Mouse (Mus musculus) skeletal muscle tissue, adult 2 months (tissue): ENCODE measurements around the gene Ackr4.

Source experiments
- DNase-seq: peaks from one replicate; pipeline ENCODE4 v3.0.0-alpha.2; 2012; ENCODE audit warnings: low read depth, low spot score

Gene Ackr4

GRCm38 (mm10) chr9:104043676-104044075 lies 83.1 kb downstream of the Ackr4 start:
- DNase-seq = no peak

GRCm38 (mm10) chr9:104040362-104040761 lies 86.4 kb downstream of the Ackr4 start, which contains the start of gene Gm28305:
Gene Gm28305 (plus strand): TSS chr9:104040662.
- DNase-seq = no peak

GRCm38 (mm10) chr9:104039742-104040141 lies 87.0 kb downstream of the Ackr4 start:
- DNase-seq = no peak

- no peak for DNase-seq
Measured at GRCm38 (mm10) chr9:104039031-104039695, 87.6 kb downstream of the Ackr4 start.

GRCm38 (mm10) chr9:104038266-104038665 lies 88.5 kb downstream of the Ackr4 start:
- DNase-seq = no peak

GRCm38 (mm10) chr9:104035261-104036015 lies 91.3 kb downstream of the Ackr4 start:
- peak; percentile 28 for DNase-seq

- DNase-seq = no peak
Measured at GRCm38 (mm10) chr9:104034718-104035117, 92.0 kb downstream of the Ackr4 start.

- no peak for DNase-seq
Measured at GRCm38 (mm10) chr9:104034231-104034630, 92.5 kb downstream of the Ackr4 start.
